Mouse (Mus musculus) ES-E14 (cell line): ENCODE results near the gene Cbx2.

ENCODE experiments used
- CHD2 ChIP-seq: IDR thresholded peaks from 2 replicates; pipeline ENCODE4 v1.6.1; 2014; ENCODE audit warnings: mild to moderate bottlenecking, low read depth, low read length, inconsistent platforms
- HCFC1 ChIP-seq: IDR thresholded peaks from 2 replicates; pipeline ENCODE4 v1.6.1; 2012; ENCODE audit warnings: low read length, inconsistent platforms, borderline replicate concordance; ENCODE audit not compliant: insufficient read depth
- MAFK ChIP-seq: IDR thresholded peaks from 2 replicates; pipeline ENCODE4 v1.6.1; 2014; ENCODE audit warnings: mild to moderate bottlenecking, low read depth, low read length, inconsistent platforms; ENCODE audit not compliant: insufficient read depth
- ZC3H11A ChIP-seq: IDR thresholded peaks from 2 replicates; pipeline ENCODE4 v1.6.1; 2012; ENCODE audit warnings: low read depth, mild to moderate bottlenecking, inconsistent platforms, low read length, borderline replicate concordance

DNA sequence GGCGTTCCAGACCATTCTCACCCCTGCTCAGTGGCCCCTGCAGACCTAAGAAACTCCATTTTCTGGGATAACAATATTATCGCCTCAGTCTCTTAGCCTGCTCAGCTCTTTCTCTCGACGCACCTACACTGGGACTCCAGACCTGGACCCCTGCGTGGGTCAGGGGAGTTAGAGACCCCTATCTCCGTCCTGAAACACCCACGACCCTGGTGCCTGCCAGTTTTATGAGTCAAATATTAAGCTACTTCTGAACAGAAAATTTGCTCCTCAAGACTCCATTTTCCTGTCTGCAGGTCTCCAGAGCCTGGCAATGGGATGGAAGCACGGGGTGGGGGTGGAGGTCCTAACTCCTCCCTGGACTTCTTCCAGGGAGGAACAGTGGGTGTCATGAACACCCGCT, 34.5 kb downstream of the Cbx2 start:
- TF ChIP-seq HCFC1 (no peak), ZC3H11A (no peak), CHD2 (no peak), MAFK (no peak)
